Mouse (Mus musculus) forebrain, embryonic 14.5 days (tissue): Measurements from ENCODE around the gene Cltc. TPM values are rescaled to one million over a fixed set of nuclear protein-coding genes. Genes with fewer than 3 reads are reported as not detected.
"Not testable (repeated sequence)": the region's sequence is repeated elsewhere in the genome, so short reads cannot be mapped to it uniquely, and the experiment has no call there.

Source experiments
- ATAC-seq: fragments of 200-750 bp; cut with Nextera tagmentation; 2 replicates; pipeline ENCODE4 v1.8.0; 2017; ENCODE audit warnings: mild to moderate bottlenecking, moderate library complexity
- DNase-seq: peaks from one replicate; pipeline ENCODE4 v3.0.0-alpha.2; 2015; ENCODE audit warnings: low spot score
- H3K27ac ChIP-seq: fragments of 300-500 bp; sonication (generic); 2 replicates; pipeline ENCODE4 v1.5.1; 2014; ENCODE audit warnings: low read depth, mild to moderate bottlenecking, control low read depth, low read length, moderate library complexity
- H3K27me3 ChIP-seq: fragments of 300-500 bp; sonication (generic); replicated peaks from 2 replicates; pipeline ENCODE4 v1.6.1; 2014; ENCODE audit warnings: low read length, control low read depth, mixed read lengths; ENCODE audit not compliant: control insufficient read depth, insufficient read depth
- H3K36me3 ChIP-seq: fragments of 300-500 bp; sonication (generic); 2 replicates; pipeline ENCODE4 v1.6.1; 2014; ENCODE audit warnings: low read length, control low read depth; ENCODE audit not compliant: control insufficient read depth, insufficient read depth
- H3K4me1 ChIP-seq: fragments of 300-500 bp; sonication (generic); 2 replicates; pipeline ENCODE4 v1.6.1; 2014; ENCODE audit warnings: antibody characterized with exemption, low read length, control low read depth; ENCODE audit not compliant: control insufficient read depth, insufficient read depth
- H3K4me2 ChIP-seq: fragments of 300-500 bp; sonication (generic); 2 replicates; pipeline ENCODE4 v1.6.1; 2014; ENCODE audit warnings: mild to moderate bottlenecking, control low read depth, low read length
- H3K4me3 ChIP-seq: fragments of 300-500 bp; sonication (generic); 2 replicates; pipeline ENCODE4 v1.5.1; 2014; ENCODE audit warnings: low read depth, low read length, control low read depth
- H3K9ac ChIP-seq: fragments of 300-500 bp; sonication (generic); 2 replicates; pipeline ENCODE4 v1.6.1; 2014; ENCODE audit warnings: mild to moderate bottlenecking, low read length, control low read depth, moderate library complexity
- H3K9me3 ChIP-seq: fragments of 300-500 bp; sonication (generic); replicated peaks from 2 replicates; pipeline ENCODE4 v1.6.1; 2016; ENCODE audit warnings: low read length, control low read depth, mixed read lengths; ENCODE audit not compliant: control insufficient read depth
- WGBS: fragments of 180-500 bp; shearing (Covaris S2); extraction: QIAGEN DNeasy Blood & Tissue Kit; methylation state at CpG from one replicate; pipeline ENCODE4 v1.1.7; 2014; 5-methylcytosine and 5-hydroxymethylcytosine counted together
- polyA plus RNA-seq: library from polyadenylated mRNA; unstranded; fragments of >200 nt; fragmentation: Nextera tagmentation; extraction: Ambion mirVana; gene quantifications from 2 replicates; pipeline ENCODE4 v1.2.1, GENCODE M21; 2014

The Cltc gene
- polyA plus RNA-seq, 1 experiment from 2014 or later: 138 TPM

GRCm38 (mm10) chr11:86745634-86746404 lies 11.5 kb downstream of the Cltc start:
- no peaks in the 10 kb centered on the region for H3K27me3 ChIP-seq
- no peak for ATAC-seq
- peaks cover 5% of the 10 kb centered on the region for H3K4me1 ChIP-seq
- H3K36me3 ChIP-seq: no peaks in the 10 kb centered on the region
- H3K9me3 ChIP-seq: no peaks in the 10 kb centered on the region
- 79% methylated on average over 3 of the region's 3 CpGs for WGBS
- H3K27ac ChIP-seq: no peak overlapping the region
- H3K4me3 ChIP-seq: no peak overlapping the region
- no peak overlapping the region for H3K4me2 ChIP-seq
- no peak for DNase-seq
- no peak overlapping the region for H3K9ac ChIP-seq

DNA sequence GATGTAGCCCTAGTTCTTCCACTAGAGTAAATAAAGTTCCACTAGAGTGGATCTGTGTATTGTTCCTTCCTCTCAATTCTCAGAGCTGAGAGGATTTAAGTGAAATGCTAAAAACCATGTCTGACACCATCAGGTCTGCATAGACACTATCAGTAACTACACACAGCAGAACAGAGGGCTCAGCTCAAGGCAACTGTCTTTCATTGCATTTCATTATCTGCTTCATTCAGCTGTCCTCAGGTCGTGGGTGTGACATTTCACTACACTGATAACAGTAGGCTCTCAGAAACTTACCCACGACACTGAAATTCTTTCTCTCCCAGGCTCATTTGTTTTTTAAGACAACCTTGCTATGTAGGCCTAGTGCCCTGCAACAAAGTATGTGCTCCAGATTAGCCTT lies 14.8 kb downstream of the Cltc start:
- WGBS: 73% methylated on average over 2 of the region's 2 CpGs
- Histone ChIP-seq H3K27ac (no peak overlapping the region), H3K4me1 (no peaks in the 10 kb centered on the region), H3K9me3 (no peaks in the 10 kb centered on the region), H3K9ac (no peak overlapping the region), H3K36me3 (no peaks in the 10 kb centered on the region), H3K4me3 (no peak overlapping the region), H3K27me3 (no peaks in the 10 kb centered on the region), H3K4me2 (no peak overlapping the region)
- DNase-seq (no peak), ATAC-seq (no peak)

DNA sequence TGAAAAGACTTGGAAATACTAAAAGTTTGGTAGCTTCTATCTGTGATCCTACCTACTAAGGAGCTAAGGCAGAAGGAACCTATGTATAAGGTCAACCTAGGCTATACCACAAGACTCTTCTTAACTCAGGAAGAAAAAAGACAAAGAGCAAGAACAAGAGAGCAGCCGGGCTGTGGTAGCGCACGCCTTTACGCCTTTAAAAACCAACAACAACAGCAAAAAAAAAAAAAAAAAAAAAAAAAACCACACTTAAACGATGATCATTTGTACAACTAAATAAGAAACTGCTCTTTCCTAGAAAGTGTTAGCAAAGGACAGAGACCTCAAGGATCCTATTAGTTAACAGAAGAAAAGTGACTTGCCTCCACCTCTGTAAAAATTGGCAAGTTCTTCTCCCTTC lies 15.9 kb downstream of the Cltc start:
- Histone ChIP-seq H3K9me3 (no peaks in the 10 kb centered on the region), H3K27ac (no peak overlapping the region), H3K4me3 (no peak overlapping the region), H3K4me1 (no peaks in the 10 kb centered on the region), H3K4me2 (no peak overlapping the region), H3K36me3 (no peaks in the 10 kb centered on the region), H3K27me3 (no peaks in the 10 kb centered on the region), H3K9ac (no peak overlapping the region)
- ATAC-seq (no peak), DNase-seq (no peak)
- WGBS: 98% methylated on average over 5 of the region's 5 CpGs

DNA sequence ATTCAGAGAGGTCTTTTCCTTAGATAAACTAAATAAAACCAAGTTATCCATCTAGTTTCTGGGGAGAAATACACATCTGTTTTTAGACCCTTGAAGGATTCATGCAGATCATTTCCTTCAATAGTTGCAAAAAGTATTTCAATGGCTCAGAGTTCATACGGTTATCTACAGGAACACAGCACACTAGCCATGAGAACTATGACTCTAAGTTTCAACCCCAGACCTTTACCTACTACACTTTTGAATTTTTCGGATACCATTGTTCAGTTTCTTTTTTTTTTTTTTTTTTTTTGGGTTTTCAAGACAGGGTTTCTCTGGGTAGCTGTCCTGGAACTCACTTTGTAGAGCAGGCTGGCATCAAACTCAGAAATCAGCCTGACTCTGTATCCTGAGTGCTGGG lies 17.9 kb downstream of the Cltc start:
- no peaks in the 10 kb centered on the region for H3K9me3 ChIP-seq

DNA sequence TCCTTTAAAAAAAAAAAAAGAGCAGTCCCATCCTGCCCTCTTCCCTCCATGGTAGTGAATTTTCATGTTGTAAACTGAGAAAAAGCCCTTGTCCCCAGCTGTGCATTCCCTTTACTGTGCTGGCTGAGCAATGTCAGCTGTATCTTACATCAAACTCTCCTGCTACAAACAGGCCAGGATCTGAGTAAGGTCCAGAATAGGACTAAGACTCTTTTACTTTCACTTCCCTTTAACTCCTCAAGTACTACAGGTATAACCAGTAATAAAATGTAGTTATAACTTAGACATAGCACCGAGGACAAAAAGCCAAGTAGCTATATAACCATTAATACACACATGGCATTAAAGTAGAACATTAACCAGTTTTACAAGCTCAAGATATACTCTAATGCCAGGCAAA lies 18.4 kb downstream of the Cltc start:
- H3K9ac ChIP-seq: no peak overlapping the region
- H3K4me3 ChIP-seq: no peak overlapping the region
- no peak overlapping the region for H3K4me2 ChIP-seq
- ATAC-seq (no peak), DNase-seq (no peak)
- no peaks in the 10 kb centered on the region for H3K4me1 ChIP-seq
- no peak overlapping the region for H3K27ac ChIP-seq
- H3K36me3 ChIP-seq: peaks cover 17% of the 10 kb centered on the region; the same call in 1 of the 2 replicates
- 100% methylated on average over 1 of the region's 1 CpGs for WGBS
- no peaks in the 10 kb centered on the region for H3K27me3 ChIP-seq
- no peaks in the 10 kb centered on the region for H3K9me3 ChIP-seq

More for the DNA sequence above, 17.9 kb downstream of the Cltc start:
- Histone ChIP-seq H3K27me3 (no peaks in the 10 kb centered on the region), H3K36me3 (peaks cover 13% of the 10 kb centered on the region; the same call in 1 of the 2 replicates), H3K4me1 (no peaks in the 10 kb centered on the region), H3K9ac (no peak overlapping the region), H3K4me3 (no peak overlapping the region), H3K4me2 (no peak overlapping the region), H3K27ac (no peak overlapping the region)
- WGBS: 96% methylated on average over 2 of the region's 2 CpGs
- no peak for ATAC-seq
- DNase-seq: no peak

DNA sequence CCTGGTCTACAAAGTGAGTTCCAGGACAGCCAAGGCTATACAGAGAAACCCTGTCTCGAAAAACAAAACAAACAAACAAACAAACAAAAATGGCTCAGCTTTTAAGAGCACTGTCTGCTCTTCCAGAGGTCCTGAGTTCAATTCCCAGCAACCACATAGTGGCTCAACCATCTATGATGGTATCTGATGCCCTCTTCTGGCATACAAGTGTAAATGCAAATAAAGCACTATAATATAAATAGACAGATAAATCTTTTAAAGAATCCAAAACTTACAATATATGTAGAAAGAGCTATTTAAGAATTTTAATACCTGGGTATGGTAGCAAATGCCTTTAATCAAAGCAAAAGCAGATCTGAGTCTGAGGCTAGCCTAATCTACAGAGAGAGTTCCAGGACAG lies 19.1 kb downstream of the Cltc start:
- peaks cover 17% of the 10 kb centered on the region; the same call in 1 of the 2 replicates for H3K36me3 ChIP-seq
- not testable (repeated sequence) for DNase-seq, ATAC-seq, H3K9ac ChIP-seq, H3K27ac ChIP-seq, H3K4me1 ChIP-seq, H3K4me3 ChIP-seq, H3K4me2 ChIP-seq, H3K27me3 ChIP-seq, H3K9me3 ChIP-seq
- 95% methylated on average over 1 of the region's 1 CpGs for WGBS

- Histone ChIP-seq H3K36me3 (peaks cover 17% of the 10 kb centered on the region; the same call in 1 of the 2 replicates), H3K4me3 (no peak overlapping the region), H3K27ac (no peak overlapping the region), H3K4me2 (no peak overlapping the region), H3K9me3 (no peaks in the 10 kb centered on the region), H3K9ac (no peak overlapping the region), H3K4me1 (no peaks in the 10 kb centered on the region), H3K27me3 (no peaks in the 10 kb centered on the region)
- 85% methylated on average over 8 of the region's 8 CpGs for WGBS
- no peak for ATAC-seq
- DNase-seq: no peak
Observed at GRCm38 (mm10) chr11:86737301-86738000, 19.9 kb downstream of the Cltc start.

DNA sequence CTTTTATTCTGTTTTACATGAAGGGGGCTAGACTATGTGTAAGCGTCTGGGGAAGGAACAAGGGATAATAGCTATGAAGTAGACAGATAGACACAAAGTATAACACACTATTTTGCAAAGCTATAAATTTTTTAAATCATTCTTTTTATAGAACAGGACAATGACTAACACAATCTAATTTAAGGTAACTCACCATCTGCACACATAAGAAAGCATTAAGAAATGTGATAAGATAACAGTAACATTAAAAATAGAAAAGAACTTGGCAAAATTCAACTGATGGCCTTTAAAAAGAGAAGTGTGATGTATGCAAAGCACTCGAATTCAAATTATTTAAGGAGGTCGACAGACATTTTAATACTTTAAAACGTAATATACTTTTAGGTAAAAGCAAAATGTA lies 22.4 kb downstream of the Cltc start:
- Histone ChIP-seq H3K9me3 (no peaks in the 10 kb centered on the region), H3K27ac (no peak overlapping the region), H3K36me3 (peaks cover 35% of the 10 kb centered on the region), H3K4me2 (no peak overlapping the region), H3K4me3 (no peak overlapping the region), H3K27me3 (no peaks in the 10 kb centered on the region), H3K9ac (no peak overlapping the region), H3K4me1 (no peaks in the 10 kb centered on the region)
- WGBS: 91% methylated on average over 4 of the region's 4 CpGs
- DNase-seq (no peak), ATAC-seq (no peak)
